Mouse (Mus musculus) stomach, postnatal 0 days (tissue): Measurements from ENCODE around the gene Snrnp27. TPM values are rescaled to one million over a fixed set of nuclear protein-coding genes. Genes with fewer than 3 reads are reported as not detected.

Experiments
- ATAC-seq: fragments of 200-750 bp; cut with Nextera tagmentation; 2 replicates; pipeline ENCODE4 v1.8.0; 2017; ENCODE audit not compliant: low FRiP score, low TSS enrichment
- DNase-seq: peaks from one replicate; pipeline ENCODE4 v3.0.0-alpha.2; 2016; ENCODE audit warnings: low spot score
- H3K27ac ChIP-seq: fragments of 300-500 bp; sonication (generic); replicated peaks from 2 replicates; pipeline ENCODE4 v1.5.1; 2014; ENCODE audit warnings: mild to moderate bottlenecking, control low read depth
- H3K27me3 ChIP-seq: fragments of 300-500 bp; sonication (generic); 2 replicates; pipeline ENCODE4 v1.6.1; 2014; ENCODE audit warnings: low read length; ENCODE audit not compliant: control insufficient read depth, insufficient read depth
- H3K36me3 ChIP-seq: fragments of 300-500 bp; sonication (generic); 2 replicates; pipeline ENCODE4 v1.6.1; 2014; ENCODE audit warnings: low read length, mixed read lengths; ENCODE audit not compliant: control insufficient read depth, insufficient read depth
- H3K4me1 ChIP-seq: fragments of 300-500 bp; sonication (generic); replicated peaks from 2 replicates; pipeline ENCODE4 v1.6.1; 2014; ENCODE audit warnings: antibody characterized with exemption; ENCODE audit not compliant: control insufficient read depth, insufficient read depth
- H3K4me2 ChIP-seq: fragments of 300-500 bp; sonication (generic); replicated peaks from 2 replicates; pipeline ENCODE4 v1.6.1; 2014; ENCODE audit warnings: low read depth, mild to moderate bottlenecking, control low read depth, moderate library complexity
- H3K4me3 ChIP-seq: fragments of 300-500 bp; sonication (generic); 2 replicates; pipeline ENCODE4 v1.5.1; 2014; ENCODE audit warnings: low read depth, low read length, control low read depth
- H3K9ac ChIP-seq: fragments of 300-500 bp; sonication (generic); 2 replicates; pipeline ENCODE4 v1.6.1; 2014; ENCODE audit warnings: mild to moderate bottlenecking, low read length, control low read depth, mixed read lengths
- H3K9me3 ChIP-seq: fragments of 300-500 bp; sonication (generic); 2 replicates; pipeline ENCODE4 v1.6.1; 2016; ENCODE audit warnings: low read length; ENCODE audit not compliant: control insufficient read depth
- CTCF ChIP-seq: IDR thresholded peaks from 2 replicates; pipeline ENCODE4 v1.5.1; 2016; ENCODE audit warnings: antibody characterized with exemption, low read depth, mild to moderate bottlenecking, moderate library complexity
- EP300 ChIP-seq: optimal IDR thresholded peaks from 2 replicates; pipeline ENCODE3; 2016; ENCODE audit warnings: antibody characterized with exemption
- WGBS: fragments of 180-500 bp; shearing (Covaris S2); extraction: QIAGEN DNeasy Blood & Tissue Kit; methylation state at CpG from one replicate; pipeline ENCODE4 v1.1.7; 2014; 5-methylcytosine and 5-hydroxymethylcytosine counted together
- polyA plus RNA-seq: library from polyadenylated mRNA; unstranded; fragments of >200 nt; fragmentation: Nextera tagmentation; extraction: Ambion mirVana; gene quantifications from 2 replicates; pipeline ENCODE4 v1.2.1, GENCODE M21; 2015

The Snrnp27 gene
- 82.7 and 90.8 TPM in 2 replicates for polyA plus RNA-seq

GRCm38 (mm10) chr6:86683872-86684654 is at the start of gene Snrnp27:
Snrnp27 (minus strand) TSS chr6:86684522.
- H3K36me3 ChIP-seq = peaks cover 5% of the 10 kb centered on the region; the same call in 1 of the 2 replicates
- H3K9ac ChIP-seq = peak within 1 kb of the TSS; percentile 85
- peak within 1 kb of the TSS; percentile 58 for H3K4me2 ChIP-seq
- H3K4me3 ChIP-seq = peak within 1 kb of the TSS; percentile 85
- no peaks in the 10 kb centered on the region for H3K4me1 ChIP-seq
- H3K27me3 ChIP-seq = no peaks in the 10 kb centered on the region
- ATAC-seq (peak; percentile 97), DNase-seq (peak; percentile 96)
- TF ChIP-seq CTCF = no peak
- no peak for TF ChIP-seq EP300
- 2% methylated on average over 36 of the region's 36 CpGs for WGBS
- H3K27ac ChIP-seq = peak within 1 kb of the TSS; percentile 87
- no peaks in the 10 kb centered on the region for H3K9me3 ChIP-seq

- Histone ChIP-seq H3K27me3 (no peaks in the 10 kb centered on the region), H3K4me2 (peak within 1 kb of the TSS; percentile 100), H3K27ac (peak within 1 kb of the TSS; percentile 82), H3K4me3 (peak within 1 kb of the TSS; percentile 95), H3K36me3 (no peaks in the 10 kb centered on the region), H3K9me3 (no peaks in the 10 kb centered on the region), H3K4me1 (peaks cover 4% of the 10 kb centered on the region; the same call in 1 of the 2 replicates), H3K9ac (peak within 1 kb of the TSS; percentile 84)
- ATAC-seq = peak; percentile 96
- TF ChIP-seq EP300 (no peak), CTCF (no peak)
- WGBS = under 1% methylated on average over 55 of the region's 59 CpGs
- peak; percentile 97 for DNase-seq
Measured at GRCm38 (mm10) chr6:86733183-86733876, 49.0 kb upstream of the Snrnp27 start, which contains the start of gene Gmcl1. Gmcl1 (minus strand) TSS chr6:86733383.

DNA sequence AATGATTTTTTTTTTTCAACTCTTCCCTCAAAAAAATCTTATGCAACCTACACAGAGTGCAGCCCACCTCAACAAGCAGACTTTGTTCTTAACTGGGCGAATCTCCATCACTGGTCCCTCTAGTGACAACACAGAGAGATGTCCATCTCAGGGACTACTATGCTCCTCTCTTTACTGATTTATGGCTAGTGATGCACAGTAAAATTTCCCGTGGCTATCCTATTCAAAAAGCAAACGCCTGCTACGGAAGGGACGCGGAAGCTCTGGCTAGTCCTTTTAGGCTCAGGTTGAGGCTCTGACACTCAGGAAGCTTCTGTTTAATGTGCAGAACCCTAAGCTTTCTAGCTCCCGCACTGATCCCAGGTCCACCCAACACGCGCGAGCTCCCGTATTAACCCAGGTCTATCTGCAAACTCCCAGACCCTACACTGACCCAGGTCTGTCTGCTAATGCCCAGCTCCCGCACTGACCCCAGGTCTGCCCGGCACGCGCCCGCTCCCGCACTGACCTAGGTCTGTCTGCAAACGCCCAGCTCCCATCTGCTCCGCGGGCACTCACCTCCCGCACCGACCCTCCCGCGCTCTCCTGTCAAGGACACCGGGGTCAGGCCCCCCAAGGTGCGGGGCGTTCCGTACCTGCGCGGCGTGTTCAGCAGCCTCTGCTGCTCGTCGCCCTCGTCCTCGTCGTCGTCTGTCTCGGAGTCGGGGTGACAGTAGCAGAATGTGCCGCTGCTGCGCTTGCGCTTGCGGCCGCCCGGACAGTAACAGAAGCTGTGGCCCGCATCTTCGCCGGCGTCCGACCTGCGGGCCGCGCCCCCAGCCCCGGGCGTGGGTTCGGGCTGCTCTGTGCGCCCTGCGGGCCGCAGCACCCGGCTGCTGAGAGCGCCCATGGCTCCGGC is 48.2 kb upstream of the Snrnp27 start:
- no peaks in the 10 kb centered on the region for H3K9me3 ChIP-seq
- peak overlapping the region; percentile 82 for H3K27ac ChIP-seq
- peak overlapping the region; percentile 95 for H3K4me3 ChIP-seq
- H3K9ac ChIP-seq = peak overlapping the region; percentile 84
- TF ChIP-seq EP300 = no peak
- DNase-seq (peak; percentile 45), ATAC-seq (peak; percentile 49)
- no peaks in the 10 kb centered on the region for H3K36me3 ChIP-seq
- H3K27me3 ChIP-seq = no peaks in the 10 kb centered on the region
- peaks cover 4% of the 10 kb centered on the region; the same call in 1 of the 2 replicates for H3K4me1 ChIP-seq
- WGBS = under 1% methylated on average over 62 of the region's 62 CpGs
- peak overlapping the region; percentile 100 for H3K4me2 ChIP-seq

- H3K4me2 ChIP-seq = no peak overlapping the region
- H3K36me3 ChIP-seq = no peaks in the 10 kb centered on the region
- H3K27me3 ChIP-seq = no peaks in the 10 kb centered on the region
- 80% methylated on average over 5 of the region's 5 CpGs for WGBS
- H3K4me3 ChIP-seq = no peak overlapping the region
- TF ChIP-seq CTCF (no peak), EP300 (no peak)
- no peaks in the 10 kb centered on the region for H3K4me1 ChIP-seq
- H3K9ac ChIP-seq = no peak overlapping the region
- no peak for ATAC-seq
- no peak for DNase-seq
- H3K9me3 ChIP-seq = no peaks in the 10 kb centered on the region
- H3K27ac ChIP-seq = no peak overlapping the region
Measured at GRCm38 (mm10) chr6:86728711-86729110, 44.4 kb upstream of the Snrnp27 start.

- no peak overlapping the region for H3K4me2 ChIP-seq
Measured at GRCm38 (mm10) chr6:86721977-86722376, 37.7 kb upstream of the Snrnp27 start.

More at GRCm38 (mm10) chr6:86721977-86722376, 37.7 kb upstream of the Snrnp27 start:
- Histone ChIP-seq H3K27ac (no peak overlapping the region), H3K9me3 (no peaks in the 10 kb centered on the region), H3K9ac (no peak overlapping the region), H3K4me3 (no peak overlapping the region), H3K4me1 (no peaks in the 10 kb centered on the region), H3K27me3 (no peaks in the 10 kb centered on the region), H3K36me3 (no peaks in the 10 kb centered on the region; the same call in 1 of the 2 replicates)
- 84% methylated on average over 3 of the region's 3 CpGs for WGBS
- no peak for DNase-seq
- no peak for ATAC-seq
- TF ChIP-seq EP300 = no peak
- TF ChIP-seq CTCF = no peak
